Mouse (Mus musculus) left cerebral cortex, postnatal 4 days (tissue): ENCODE measurements at regions not wholly inside any gene's neighbourhood (a gene's known extent, or its start where the extent isn't known, plus 50 kb on each side); places are given as distances from the start of the nearest gene placed in this dataset.

Experiments
- DNase-seq: peaks from one replicate; pipeline ENCODE4 v3.0.0-alpha.2; 2022
- intact Hi-C: fragments of 180-260 bp; cut with DNase I; formaldehyde crosslinking; loops from one replicate; pipeline ENCODE4 v1.15.1; 2025

GRCm38 (mm10) chr3:101749841-101750240 lies 98.9 kb downstream of the Mab21l3 start:
- intact Hi-C loops, result no loop called here
- no peak for DNase-seq

- DNase-seq, result no peak
- intact Hi-C loops, result no loop called here
Observed at GRCm38 (mm10) chr3:101749031-101749632, 99.6 kb downstream of the Mab21l3 start.

GRCm38 (mm10) chr3:101748186-101748585 lies 100.6 kb downstream of the Mab21l3 start:
- intact Hi-C loops, result no loop called here
- no peak for DNase-seq

- intact Hi-C loops, result no loop called here
- DNase-seq, result no peak
Observed at GRCm38 (mm10) chr3:101740906-101741305, 107.9 kb downstream of the Mab21l3 start.

GRCm38 (mm10) chr3:101737197-101737596 lies 111.6 kb downstream of the Mab21l3 start:
- intact Hi-C loops, result no loop called here
- DNase-seq, result no peak

- no peak for DNase-seq
- intact Hi-C loops, result no loop called here
Observed at GRCm38 (mm10) chr3:101729044-101729443, 119.7 kb downstream of the Mab21l3 start.

- DNase-seq, result no peak
- intact Hi-C loops, result no loop called here
Observed at GRCm38 (mm10) chr3:101722926-101723325, 118.4 kb upstream of the Atp1a1 start.

- intact Hi-C loops, result no loop called here
- no peak for DNase-seq
Observed at GRCm38 (mm10) chr3:101722001-101722400, 117.5 kb upstream of the Atp1a1 start.

- intact Hi-C loops, result no loop called here
- no peak for DNase-seq
Observed at GRCm38 (mm10) chr3:101715416-101715815, 110.9 kb upstream of the Atp1a1 start.

- intact Hi-C loops, result no loop called here
- no peak for DNase-seq
Observed at GRCm38 (mm10) chr3:101714810-101715209, 110.3 kb upstream of the Atp1a1 start.

GRCm38 (mm10) chr3:101713669-101714068 lies 109.2 kb upstream of the Atp1a1 start:
- no peak for DNase-seq
- intact Hi-C loops, result no loop called here

- DNase-seq, result no peak
- intact Hi-C loops, result no loop called here
Observed at GRCm38 (mm10) chr3:101713138-101713638, 108.7 kb upstream of the Atp1a1 start.

- intact Hi-C loops, result no loop called here
- DNase-seq, result no peak
Observed at GRCm38 (mm10) chr3:101712666-101713065, 108.2 kb upstream of the Atp1a1 start.

GRCm38 (mm10) chr3:101711594-101712171 lies 107.2 kb upstream of the Atp1a1 start:
- DNase-seq, result no peak

GRCm38 (mm10) chr3:101709379-101709970 lies 105.0 kb upstream of the Atp1a1 start:
- intact Hi-C loops, result no loop called here
- no peak for DNase-seq

More at GRCm38 (mm10) chr3:101711594-101712171, 107.2 kb upstream of the Atp1a1 start:
- intact Hi-C loops, result no loop called here

- intact Hi-C loops, result no loop called here
- DNase-seq, result no peak
Observed at GRCm38 (mm10) chr3:101708821-101709220, 104.3 kb upstream of the Atp1a1 start.

- no peak for DNase-seq
- intact Hi-C loops, result no loop called here
Observed at GRCm38 (mm10) chr3:101704919-101705318, 100.4 kb upstream of the Atp1a1 start.

- no peak for DNase-seq
- intact Hi-C loops, result no loop called here
Observed at GRCm38 (mm10) chr3:101704326-101704725, 99.8 kb upstream of the Atp1a1 start.

- intact Hi-C loops, result no loop called here
Observed at GRCm38 (mm10) chr3:101701763-101702173, 97.3 kb upstream of the Atp1a1 start.

GRCm38 (mm10) chr3:101700974-101701610 lies 96.6 kb upstream of the Atp1a1 start:
- intact Hi-C loops, result no loop called here
- no peak for DNase-seq

More at GRCm38 (mm10) chr3:101701763-101702173, 97.3 kb upstream of the Atp1a1 start:
- no peak for DNase-seq

GRCm38 (mm10) chr3:101699929-101700681 lies 95.6 kb upstream of the Atp1a1 start:
- DNase-seq, result peak; percentile 29
- intact Hi-C loops, result no loop called here
